Mouse (Mus musculus) liver, embryonic 14.5 days (tissue): Measurements from ENCODE around the gene Polr3gl. TPM values are rescaled to one million over a fixed set of nuclear protein-coding genes. Genes with fewer than 3 reads are reported as not detected.

Experiments used
- ATAC-seq: fragments of 200-750 bp; cut with Nextera tagmentation; 2 replicates; pipeline ENCODE4 v1.8.0; 2017; ENCODE audit warnings: moderate number of reproducible peaks, mild to moderate bottlenecking, moderate library complexity; ENCODE audit not compliant: insufficient read depth
- DNase-seq, 3 experiments: peaks; one replicate each; pipeline ENCODE4 v3.0.0-alpha.2; 2012 to 2013; ENCODE audit warnings: low read depth in 3 of 3, low spot score in 3 of 3
- H3K27ac ChIP-seq: fragments of 300-500 bp; sonication (generic); 2 replicates; pipeline ENCODE4 v1.5.1; 2014; ENCODE audit warnings: moderate library complexity, mild to moderate bottlenecking, control low read depth, inconsistent platforms
- H3K27me3 ChIP-seq: fragments of 300-500 bp; sonication (generic); 2 replicates; pipeline ENCODE4 v1.6.1; 2014; ENCODE audit warnings: mild to moderate bottlenecking, low read length, moderate library complexity; ENCODE audit not compliant: control insufficient read depth, insufficient read depth
- H3K36me3 ChIP-seq: fragments of 300-500 bp; sonication (generic); replicated peaks from 2 replicates; pipeline ENCODE4 v1.6.1; 2014; ENCODE audit warnings: low read depth; ENCODE audit not compliant: control insufficient read depth, insufficient read depth
- H3K4me1 ChIP-seq, 2 experiments: fragments of 200-500 bp in 1 of 2; fragments of 300-500 bp in 1 of 2; sonication (generic) in 1 of 2; replicated peaks; 2 replicates each; pipeline ENCODE4 v1.6.1; 2012 to 2014; ENCODE audit warnings: antibody characterized with exemption in 1 of 2, inconsistent platforms in 1 of 2, low read length in 1 of 2; ENCODE audit not compliant: control insufficient read depth in 2 of 2, insufficient read depth in 2 of 2
- H3K4me2 ChIP-seq: fragments of 300-500 bp; sonication (generic); 2 replicates; pipeline ENCODE4 v1.6.1; 2014; ENCODE audit warnings: low read depth, mild to moderate bottlenecking, control low read depth, moderate library complexity
- H3K4me3 ChIP-seq, 2 experiments: fragments of 200-500 bp in 1 of 2; fragments of 300-500 bp in 1 of 2; sonication (generic) in 1 of 2; 2 replicates each; pipeline ENCODE4 v1.5.1; 2012 to 2014; ENCODE audit warnings: low read depth in 2 of 2, low read length in 2 of 2, mild to moderate bottlenecking in 2 of 2, control low read depth in 1 of 2, inconsistent platforms in 1 of 2, moderate library complexity in 1 of 2; ENCODE audit not compliant: insufficient read depth in 1 of 2
- H3K9ac ChIP-seq: fragments of 300-500 bp; sonication (generic); replicated peaks from 2 replicates; pipeline ENCODE4 v1.6.1; 2014; ENCODE audit warnings: mild to moderate bottlenecking, control low read depth, moderate library complexity
- H3K9me3 ChIP-seq: fragments of 300-500 bp; sonication (generic); 2 replicates; pipeline ENCODE4 v1.6.1; 2016; ENCODE audit warnings: low read length, mixed read lengths; ENCODE audit not compliant: control insufficient read depth
- CTCF ChIP-seq: IDR thresholded peaks from 2 replicates; pipeline ENCODE4 v1.5.1; 2016; ENCODE audit warnings: antibody characterized with exemption, low read depth, control low read depth
- EP300 ChIP-seq: IDR thresholded peaks from 2 replicates; pipeline ENCODE4 v1.6.1; 2016; ENCODE audit warnings: antibody characterized with exemption, low read depth
- WGBS: fragments of 180-500 bp; shearing (Covaris S2); extraction: QIAGEN DNeasy Blood & Tissue Kit; methylation state at CpG from one replicate; pipeline ENCODE4 v1.1.7; 2014; ENCODE audit not compliant: insufficient replicate concordance; 5-methylcytosine and 5-hydroxymethylcytosine counted together
- polyA plus RNA-seq, 2 experiments: library from polyadenylated mRNA; depleted of rRNA in 1 of 2; stranded (reverse) in 1 of 2; unstranded in 1 of 2; fragments of >200 nt; fragmentation: Nextera tagmentation in 1 of 2; extraction: Ambion mirVana in 1 of 2; gene quantifications; 2 replicates each; pipeline versions ENCODE4 v1.2.1 to v1.2.3; 2012 to 2014

Polr3gl gene
- polyA plus RNA-seq, 2 experiments, result 3.0 to 11.8 TPM

GRCm38 (mm10) chr3:96555041-96555596 is 38.9 kb downstream of the Polr3gl start:
- no peak overlapping the region for H3K27ac ChIP-seq
- DNase-seq (no peak), ATAC-seq (no peak)
- TF ChIP-seq CTCF, result no peak
- no peak for TF ChIP-seq EP300
- peaks cover 7% of the 10 kb centered on the region for H3K36me3 ChIP-seq
- H3K4me2 ChIP-seq, result no peak overlapping the region
- H3K4me1 ChIP-seq, result peaks cover 7 to 11% of the 10 kb centered on the region in 2 experiments
- no peaks in the 10 kb centered on the region for H3K27me3 ChIP-seq
- 78% methylated on average over 12 of the region's 12 CpGs for WGBS
- no peak overlapping the region for H3K9ac ChIP-seq
- H3K4me3 ChIP-seq, result no peak overlapping the region
- H3K9me3 ChIP-seq, result no peaks in the 10 kb centered on the region

DNA sequence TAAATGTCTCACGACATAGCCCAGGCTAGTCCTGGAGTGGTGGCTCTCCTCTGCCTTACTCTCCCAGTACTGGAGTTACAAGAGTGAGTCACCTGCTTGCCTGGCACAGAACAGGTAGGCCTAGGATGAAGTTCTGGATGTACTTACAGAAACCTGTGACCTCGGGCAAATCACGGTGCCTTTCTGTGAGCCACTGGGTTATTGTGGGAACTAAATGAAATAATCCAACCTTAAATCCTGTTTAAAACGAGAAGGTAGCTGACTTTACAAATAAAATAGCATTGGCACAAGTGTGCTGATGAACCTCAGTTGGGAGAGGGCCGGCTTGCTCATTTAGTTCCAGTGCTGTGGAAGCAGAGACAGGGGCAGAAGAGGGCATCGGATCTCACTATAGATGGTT is 39.7 kb downstream of the Polr3gl start:
- WGBS, result 74% methylated on average over 6 of the region's 6 CpGs
- Histone ChIP-seq H3K36me3 (no peaks in the 10 kb centered on the region), H3K4me2 (no peak overlapping the region), H3K4me1 (peaks cover under 1 to 3% of the 10 kb centered on the region in 2 experiments; a peak in 3 of 4 replicates), H3K9ac (no peak overlapping the region), H3K27ac (no peak overlapping the region), H3K9me3 (no peaks in the 10 kb centered on the region), H3K4me3 (no peak overlapping the region), H3K27me3 (no peaks in the 10 kb centered on the region)
- ATAC-seq (no peak), DNase-seq (no peak)
- TF ChIP-seq CTCF (no peak), EP300 (no peak)

DNA sequence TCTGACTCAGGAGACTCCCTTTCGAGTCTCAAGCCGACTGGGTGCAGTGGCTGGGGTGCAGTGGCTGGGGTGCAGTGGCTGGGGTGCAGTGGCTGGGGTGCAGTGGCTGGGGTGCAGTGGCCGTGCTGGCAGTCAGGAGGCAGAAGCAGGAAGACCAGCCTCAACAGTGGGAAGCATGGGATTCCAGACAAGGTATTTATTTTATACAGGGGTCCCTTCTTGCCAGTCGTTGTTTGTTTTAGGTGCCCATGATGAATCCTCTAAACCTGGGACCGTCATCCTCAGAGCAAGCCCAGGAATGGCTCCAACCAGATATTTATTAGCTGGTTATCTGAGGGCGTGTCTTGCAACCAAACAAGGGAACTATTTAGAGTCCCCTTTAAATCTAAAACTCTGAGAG is 40.4 kb downstream of the Polr3gl start:
- H3K4me1 ChIP-seq, result peaks cover 0 to 3% of the 10 kb centered on the region in 2 experiments; a peak in 3 of 4 replicates
- H3K27me3 ChIP-seq, result no peaks in the 10 kb centered on the region
- H3K9ac ChIP-seq, result no peak overlapping the region
- H3K36me3 ChIP-seq, result no peaks in the 10 kb centered on the region
- no peak overlapping the region for H3K27ac ChIP-seq
- no peak for DNase-seq
- H3K9me3 ChIP-seq, result no peaks in the 10 kb centered on the region
- 45% methylated on average over 6 of the region's 6 CpGs for WGBS
- no peak overlapping the region for H3K4me3 ChIP-seq
- H3K4me2 ChIP-seq, result no peak overlapping the region
- TF ChIP-seq CTCF (no peak), EP300 (no peak)
- no peak for ATAC-seq

- ATAC-seq (no peak), DNase-seq (no peak)
- no peak overlapping the region for H3K27ac ChIP-seq
- no peak overlapping the region for H3K4me2 ChIP-seq
- no peak overlapping the region for H3K9ac ChIP-seq
- H3K27me3 ChIP-seq, result no peaks in the 10 kb centered on the region
- H3K9me3 ChIP-seq, result no peaks in the 10 kb centered on the region
- WGBS, result 54% methylated on average over 7 of the region's 7 CpGs
- H3K4me3 ChIP-seq, result no peak overlapping the region
- no peaks in the 10 kb centered on the region for H3K36me3 ChIP-seq
- TF ChIP-seq EP300 (no peak), CTCF (no peak)
- H3K4me1 ChIP-seq, result peaks cover 0 to 1% of the 10 kb centered on the region in 2 experiments; a peak in 3 of 4 replicates
Observed at GRCm38 (mm10) chr3:96551890-96552289, 42.1 kb downstream of the Polr3gl start.

GRCm38 (mm10) chr3:96551203-96551602 is 42.8 kb downstream of the Polr3gl start:
- no peak overlapping the region for H3K27ac ChIP-seq
- ATAC-seq (no peak), DNase-seq (peak in 1 of 3 experiments; percentile 68)
- TF ChIP-seq CTCF, result peak; percentile 43; the same call in 1 of the 2 replicates
- no peak for TF ChIP-seq EP300
- no peak overlapping the region for H3K9ac ChIP-seq
- no peaks in the 10 kb centered on the region for H3K36me3 ChIP-seq
- no peaks in the 10 kb centered on the region for H3K27me3 ChIP-seq
- no peak overlapping the region for H3K4me2 ChIP-seq
- WGBS, result 9% methylated on average over 8 of the region's 8 CpGs
- H3K4me3 ChIP-seq, result no peak overlapping the region
- H3K4me1 ChIP-seq, result no peaks in the 10 kb centered on the region; a peak in 3 of 4 replicates
- H3K9me3 ChIP-seq, result no peaks in the 10 kb centered on the region
